Mouse (Mus musculus) frontal cortex, adult (tissue): ENCODE measurements around the gene Atp1a3.
A peak's percentile ranks its signal among the peaks of the same experiment; 100 is the strongest.
"Not testable (repeated sequence)": the region's sequence is repeated elsewhere in the genome, so short reads cannot be mapped to it uniquely, and the experiment has no call there.

Source experiments
- ATAC-seq: cut with Nextera tagmentation; 2 replicates; pipeline ENCODE4 v1.9.2; 2017; ENCODE audit warnings: mild to moderate bottlenecking, moderate library complexity, mixed read lengths; ENCODE audit not compliant: low TSS enrichment

Gene Atp1a3

DNA sequence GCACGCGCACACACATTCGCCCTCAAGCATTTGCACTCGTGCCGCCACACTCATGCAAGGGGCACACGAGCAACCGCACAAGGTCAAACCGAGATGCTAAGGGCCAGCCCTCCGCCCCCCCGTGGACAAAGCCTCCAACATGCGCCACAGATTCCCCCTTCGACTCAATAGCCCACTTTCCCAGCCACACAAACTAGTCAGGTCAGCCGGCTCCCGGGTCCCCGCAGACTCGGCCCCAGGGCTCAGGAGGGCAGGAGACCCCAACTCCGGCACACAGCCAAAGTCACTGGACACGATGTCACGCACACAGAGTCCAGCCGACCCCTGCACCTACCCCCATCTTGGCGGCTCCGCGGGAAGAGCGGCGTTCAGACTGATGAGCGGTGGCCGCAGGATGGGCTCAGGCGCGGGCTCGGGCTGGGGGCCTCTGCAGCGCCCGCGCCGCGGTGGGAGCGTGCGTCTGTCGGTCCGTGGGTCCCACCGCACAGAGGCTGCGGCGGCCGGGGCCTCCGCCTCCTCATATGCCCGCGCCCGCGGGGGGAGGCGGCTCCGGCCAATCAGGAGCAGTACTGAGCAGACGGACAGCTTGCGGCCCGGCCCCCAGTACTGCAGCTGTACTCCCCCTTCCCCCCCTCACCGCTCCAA, at the start of gene Atp1a3:
TSS of gene Atp1a3 (minus strand) at position 538 of the 645 bp plus-strand sequence.
- peak; percentile 22 for ATAC-seq

DNA sequence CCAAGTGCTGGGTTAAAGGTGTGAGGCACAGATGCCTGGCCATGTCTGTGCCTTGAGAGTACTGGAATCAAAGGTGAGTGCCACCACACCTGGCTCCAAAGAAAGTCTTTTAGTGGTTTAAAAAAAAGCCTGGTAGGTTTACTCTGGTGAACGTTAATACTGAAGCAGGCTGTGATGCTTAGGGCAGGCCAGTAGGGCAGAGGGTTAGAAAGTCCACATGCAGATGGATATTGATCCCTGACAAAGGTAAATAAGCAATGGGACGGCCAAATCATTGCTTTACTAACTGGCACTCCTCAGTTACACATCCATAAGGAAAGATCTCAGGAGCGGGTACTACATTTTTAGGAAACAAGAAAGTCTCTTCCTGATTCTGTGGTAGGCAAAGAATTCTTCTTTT, 46.8 kb upstream of the Atp1a3 start:
- ATAC-seq, result no peak

DNA sequence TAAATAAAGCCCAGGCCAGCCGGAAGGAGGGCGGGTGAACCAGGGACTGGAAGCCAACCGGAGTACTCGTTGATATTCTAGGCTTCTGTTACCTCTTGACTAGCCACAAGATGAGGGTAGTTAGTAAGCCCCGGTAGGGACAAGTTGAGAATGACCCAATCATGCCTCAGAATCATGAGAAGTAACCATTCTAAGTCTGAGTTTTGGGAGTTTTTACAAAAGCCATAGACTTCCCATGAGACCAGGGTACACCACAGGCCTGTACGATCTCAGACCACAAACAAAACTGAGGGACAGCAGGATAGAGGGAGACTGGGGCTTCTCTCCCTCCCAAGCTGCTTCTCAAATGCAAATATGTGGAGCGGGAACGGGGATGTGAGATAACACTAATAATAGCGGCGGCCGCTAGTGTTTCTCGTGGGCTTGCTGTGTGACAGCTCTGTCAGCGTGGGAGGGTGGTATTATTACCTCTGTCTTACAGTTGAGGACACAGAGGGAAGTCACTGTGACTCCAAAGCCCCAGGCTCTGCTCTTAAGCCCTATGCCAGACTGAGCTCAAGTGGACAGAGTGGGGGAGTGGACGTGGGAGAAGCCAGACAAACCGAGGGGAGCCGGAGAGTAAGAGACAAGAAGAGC, 43.7 kb upstream of the Atp1a3 start:
- ATAC-seq, result peak; percentile 18; the same call in 1 of the 2 replicates

DNA sequence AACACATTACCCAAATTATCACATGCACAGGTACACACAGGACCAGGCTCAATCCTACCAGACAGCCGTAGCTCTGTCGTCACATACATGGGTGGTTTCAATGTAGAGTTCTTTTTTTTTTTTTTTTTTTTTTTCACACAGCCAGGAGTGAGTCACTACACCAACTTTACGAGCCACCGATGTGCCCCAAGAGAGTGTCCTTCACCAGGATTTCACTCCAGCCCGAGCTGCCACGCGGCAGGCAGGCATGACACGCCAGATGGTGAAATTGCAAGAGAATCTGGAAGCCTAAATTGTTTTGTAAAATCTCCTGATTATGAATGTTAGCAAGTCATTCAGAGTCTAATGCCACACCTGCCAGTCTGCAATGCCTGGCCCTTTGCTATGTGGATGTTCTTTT, 41.6 kb upstream of the Atp1a3 start:
- peak; percentile 44; the same call in 1 of the 2 replicates for ATAC-seq

DNA sequence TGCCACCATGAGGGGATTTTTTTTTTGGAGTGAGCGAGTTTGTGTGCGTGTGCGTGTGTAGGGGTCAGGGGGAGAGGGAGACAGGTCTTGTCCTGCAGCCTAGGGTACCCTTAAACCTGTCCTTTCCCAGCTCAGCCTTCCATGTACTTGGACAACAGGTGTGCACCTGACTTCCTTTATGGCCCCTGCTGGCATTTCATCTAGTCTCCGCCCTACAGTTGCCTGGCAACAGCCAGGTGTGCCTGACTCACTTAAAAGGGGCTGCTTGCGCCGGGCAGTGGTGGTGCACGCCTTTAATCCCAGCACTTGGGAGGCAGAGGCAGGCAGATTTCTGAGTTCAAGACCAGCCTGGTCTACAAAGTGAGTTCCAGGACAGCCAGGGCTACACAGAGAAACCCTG, 38.8 kb upstream of the Atp1a3 start:
- ATAC-seq, result not testable (repeated sequence)

DNA sequence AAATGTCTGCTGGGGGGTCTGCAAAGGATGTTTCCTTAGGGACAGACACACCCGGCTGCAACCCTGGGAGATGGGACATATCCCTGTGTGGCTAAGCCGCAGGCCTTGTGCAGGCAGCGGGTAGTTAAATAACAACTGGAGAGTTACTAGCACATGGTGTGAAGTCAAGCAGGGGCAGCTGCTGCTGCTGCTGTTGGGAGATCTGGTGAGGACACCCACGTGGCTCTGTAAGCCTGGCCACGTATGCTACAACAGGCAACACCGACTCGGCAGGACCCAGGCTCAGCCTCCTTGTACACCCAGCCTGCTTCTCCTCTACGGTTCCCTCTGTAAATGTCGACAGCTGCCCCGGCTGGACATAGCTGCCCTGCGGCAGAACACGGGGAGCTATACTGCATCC, 36.2 kb upstream of the Atp1a3 start:
- ATAC-seq, result peak; percentile 64; the same call in 1 of the 2 replicates

DNA sequence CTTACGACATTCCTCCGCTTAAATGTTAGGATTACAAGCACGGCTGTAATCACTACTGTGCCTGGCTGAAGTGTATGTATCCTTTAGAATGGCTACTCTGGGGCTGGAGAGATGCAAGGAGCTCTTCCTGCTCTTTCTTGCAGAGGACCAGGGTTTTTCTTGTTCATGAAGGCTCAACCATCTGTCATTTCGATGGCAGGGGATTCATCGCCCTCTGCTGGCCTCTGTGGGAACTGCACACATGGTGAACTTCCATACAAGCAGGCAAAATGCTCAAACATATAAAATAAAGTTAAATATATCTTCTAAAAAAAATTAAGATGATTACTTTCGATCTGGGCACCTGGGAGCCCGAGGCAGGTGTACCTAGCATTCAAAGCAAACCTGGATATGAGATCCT, 30.2 kb upstream of the Atp1a3 start:
- ATAC-seq, result no peak; the same call in 1 of the 2 replicates

DNA sequence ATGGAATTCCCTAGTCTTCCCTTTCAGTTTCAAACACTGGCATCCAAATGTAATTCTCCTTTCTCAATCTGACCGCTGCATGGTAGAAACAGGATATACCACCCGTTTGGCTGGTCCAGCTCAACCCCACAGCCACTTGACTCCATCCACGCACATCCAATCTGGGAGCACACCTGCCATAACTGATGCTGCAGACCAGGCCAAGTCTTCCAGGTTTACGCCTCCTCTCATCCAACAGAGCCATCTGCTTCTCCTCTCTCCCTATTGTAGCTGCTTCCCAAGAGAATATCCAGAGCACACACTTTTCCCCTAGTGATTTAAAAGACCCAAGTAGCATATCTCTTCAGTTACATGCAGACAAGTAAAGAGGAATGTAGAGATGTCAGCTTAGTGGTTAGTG, 29.0 kb upstream of the Atp1a3 start:
- ATAC-seq, result peak; percentile 55

DNA sequence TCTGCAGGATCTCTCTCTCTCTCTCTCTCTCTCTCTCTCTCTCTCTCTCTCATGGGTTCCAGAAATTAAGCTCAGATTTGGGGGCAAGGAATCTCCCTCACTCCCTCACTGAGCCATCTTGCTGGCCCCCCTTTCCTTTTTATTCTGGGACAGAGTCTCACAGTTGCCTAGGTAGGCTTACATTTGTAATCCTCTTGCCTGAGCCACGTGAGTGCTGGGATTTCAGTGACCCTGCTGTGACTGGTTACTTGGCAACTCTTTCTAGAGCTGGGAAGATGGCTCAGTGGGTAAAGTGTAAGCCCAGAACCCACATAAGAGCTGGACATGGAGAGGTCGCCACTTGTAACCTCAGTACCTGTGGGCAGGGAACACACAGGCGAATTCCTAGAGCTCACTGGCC, 25.8 kb upstream of the Atp1a3 start:
- ATAC-seq, result no peak

DNA sequence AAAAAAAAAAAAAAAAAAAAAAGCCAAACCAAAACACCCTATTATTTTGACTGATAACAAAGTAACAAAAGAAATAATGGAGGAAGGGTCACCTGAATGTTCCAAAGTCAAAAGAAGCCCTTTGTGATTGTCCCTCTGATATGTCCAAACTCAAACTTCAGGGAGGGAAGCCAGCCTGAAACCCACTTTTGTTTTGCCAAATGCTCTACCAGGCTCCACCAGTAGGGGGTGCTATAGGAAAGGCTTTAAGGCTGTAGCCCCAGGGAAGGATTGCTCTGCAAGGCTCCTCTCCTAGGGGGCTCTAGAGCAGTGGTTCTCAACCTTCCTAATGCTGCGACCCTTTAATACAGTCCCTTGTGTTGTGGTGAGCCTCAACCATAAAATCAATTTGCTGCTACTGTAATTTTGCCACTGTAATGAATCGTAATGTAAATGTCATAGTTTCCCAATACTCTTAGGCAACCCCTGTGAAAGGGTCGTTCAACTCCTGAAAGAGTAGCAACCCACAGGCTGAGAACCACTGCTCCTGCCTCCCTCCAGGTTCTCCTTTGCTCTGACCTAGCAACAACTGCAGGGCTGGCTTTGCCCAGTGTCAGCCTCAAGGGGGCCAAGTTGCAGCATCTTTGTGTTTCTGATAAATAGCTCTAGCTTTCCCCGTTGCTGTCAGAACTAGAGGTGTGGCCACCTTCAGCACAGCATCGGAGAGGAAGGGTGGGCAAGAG, 24.4 kb upstream of the Atp1a3 start:
- ATAC-seq, result no peak

DNA sequence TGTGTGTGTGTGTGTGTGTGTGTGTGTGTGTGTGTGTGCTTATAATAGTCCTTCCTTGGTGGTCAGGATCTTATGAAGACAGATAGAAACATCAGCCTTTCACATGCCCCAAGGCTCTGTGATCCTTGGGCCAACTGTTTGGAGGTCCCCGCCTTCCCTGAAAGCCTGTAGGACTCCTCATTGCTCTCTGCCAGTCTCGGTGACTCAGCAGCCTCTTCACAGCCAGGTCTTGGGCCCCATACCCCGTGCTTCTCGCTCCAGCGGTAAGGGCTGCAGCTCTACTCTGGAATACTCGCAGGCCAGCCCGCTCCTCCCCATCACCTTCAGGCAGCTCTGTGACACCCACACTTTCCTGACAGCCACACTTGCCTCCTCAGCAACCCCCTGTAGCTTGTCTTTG, 20.7 kb upstream of the Atp1a3 start:
- ATAC-seq, result peak; percentile 25; the same call in 1 of the 2 replicates

DNA sequence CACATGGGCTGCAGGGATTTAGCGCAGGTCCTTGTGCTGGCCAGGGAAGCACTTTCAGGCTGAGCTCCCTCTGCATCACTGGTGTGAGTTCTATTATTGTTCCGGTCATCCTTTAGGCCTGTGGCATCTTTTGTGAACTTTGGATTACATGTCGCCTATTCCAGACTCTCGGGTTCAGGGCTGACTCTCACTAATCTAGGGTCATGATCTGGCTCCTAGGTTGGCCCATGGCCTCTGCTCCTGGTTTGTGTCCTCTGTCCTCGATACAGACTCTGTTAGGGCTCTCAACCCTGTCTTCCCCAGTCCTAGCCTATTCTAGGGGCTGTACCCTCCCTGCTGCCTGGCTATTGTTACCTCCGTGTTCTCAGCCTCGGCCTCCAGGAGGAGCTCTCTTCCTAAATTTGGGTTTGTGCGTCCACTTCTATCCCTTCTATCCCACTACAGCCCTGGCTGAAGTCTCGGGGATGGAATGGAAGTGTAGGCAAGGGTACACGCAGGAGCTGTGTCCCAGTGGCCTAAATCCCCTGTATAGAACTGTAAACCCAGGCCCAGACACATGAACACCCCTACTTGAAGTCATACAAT, 20.2 kb upstream of the Atp1a3 start:
- peak; percentile 36; the same call in 1 of the 2 replicates for ATAC-seq

DNA sequence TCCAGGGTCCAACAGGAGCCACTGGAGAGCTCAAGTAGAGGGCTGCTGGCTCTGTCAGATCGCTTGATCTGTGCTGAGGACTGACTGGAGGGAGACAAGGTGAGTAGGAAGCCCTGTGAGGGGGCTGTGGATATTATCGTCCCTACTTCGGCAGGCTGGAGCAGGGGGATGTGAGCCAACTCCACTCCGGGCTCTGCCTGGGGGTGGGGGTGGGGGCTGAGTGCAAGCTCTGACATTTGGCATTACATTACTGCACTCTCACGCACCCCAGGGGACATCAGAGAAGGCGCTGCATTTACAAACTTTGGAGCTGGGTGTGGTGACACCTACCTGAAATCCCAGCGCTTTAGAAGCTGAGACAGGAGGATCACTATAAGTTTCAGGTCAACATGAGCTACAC, 5.8 kb upstream of the Atp1a3 start:
- ATAC-seq, result no peak

DNA sequence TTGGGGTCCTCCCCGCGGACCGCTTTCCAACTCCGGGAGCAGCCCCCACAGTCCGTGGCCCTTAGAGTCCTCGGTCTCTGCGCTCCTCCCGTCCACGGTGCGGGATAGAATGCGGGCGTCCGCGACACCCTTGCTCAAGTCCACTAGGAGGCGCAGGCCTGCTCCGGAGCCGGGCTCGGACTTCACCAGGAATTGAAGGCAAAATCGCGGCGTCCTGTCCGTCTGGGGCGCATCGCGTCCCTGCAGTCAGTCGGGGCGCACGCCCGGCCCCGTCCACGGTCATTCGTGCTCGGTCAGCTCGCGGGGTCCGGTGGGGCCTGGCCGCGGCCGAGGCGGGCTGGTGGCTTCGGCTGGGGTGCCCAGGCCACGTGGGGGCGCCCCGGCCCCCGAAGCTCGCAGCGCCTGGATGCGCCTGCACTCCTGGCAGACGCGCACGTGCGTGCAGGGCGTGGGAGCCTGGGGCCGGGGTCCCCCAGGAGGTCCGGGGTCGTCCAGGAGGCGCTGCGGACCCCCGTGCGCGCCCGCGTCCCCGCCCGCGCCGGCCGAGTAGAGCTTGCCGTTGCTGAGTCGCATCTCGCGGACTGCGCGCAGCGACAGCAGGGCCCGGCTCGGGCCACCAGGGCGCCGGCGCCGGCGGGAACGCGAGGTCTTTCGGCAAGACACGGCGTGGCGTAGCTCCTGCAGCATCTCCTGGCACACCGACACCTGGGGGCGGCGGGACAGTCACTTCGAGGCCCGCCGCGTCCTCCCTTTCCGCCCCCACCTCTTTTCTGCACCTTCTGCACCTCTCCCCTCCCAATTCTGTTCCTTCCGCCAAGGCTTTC, 4.5 kb upstream of the Atp1a3 start:
- peak; percentile 10; the same call in 1 of the 2 replicates for ATAC-seq

DNA sequence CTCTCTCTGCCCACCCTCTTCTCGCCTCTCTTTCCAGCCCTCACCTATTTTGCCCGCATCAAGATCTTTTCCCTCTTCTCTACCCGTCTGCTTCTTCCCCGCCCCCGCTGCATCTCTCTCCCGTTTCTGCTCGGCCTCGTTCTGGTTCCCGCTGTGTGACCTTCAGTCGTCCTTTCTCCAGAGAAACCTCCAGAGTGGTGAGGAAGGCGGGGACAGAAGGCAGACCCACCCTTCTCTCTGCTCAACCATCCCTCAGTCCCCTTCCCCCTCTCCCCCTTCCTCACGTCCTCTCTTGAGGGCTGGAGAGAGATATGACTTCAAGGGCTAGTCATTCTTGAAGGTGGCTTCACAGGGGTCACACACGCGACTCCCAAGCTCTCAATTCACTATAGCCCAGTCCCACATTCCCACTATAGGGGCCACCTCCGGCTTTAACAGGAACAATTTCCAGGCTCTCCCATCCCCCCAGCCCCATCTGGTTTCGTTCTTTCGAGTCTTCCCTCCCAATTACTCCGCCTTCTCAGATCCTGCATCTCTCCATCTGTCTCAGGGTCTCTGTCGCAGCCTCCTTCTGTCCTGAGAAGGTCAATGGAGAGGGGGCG, 3.4 kb upstream of the Atp1a3 start:
- no peak for ATAC-seq

DNA sequence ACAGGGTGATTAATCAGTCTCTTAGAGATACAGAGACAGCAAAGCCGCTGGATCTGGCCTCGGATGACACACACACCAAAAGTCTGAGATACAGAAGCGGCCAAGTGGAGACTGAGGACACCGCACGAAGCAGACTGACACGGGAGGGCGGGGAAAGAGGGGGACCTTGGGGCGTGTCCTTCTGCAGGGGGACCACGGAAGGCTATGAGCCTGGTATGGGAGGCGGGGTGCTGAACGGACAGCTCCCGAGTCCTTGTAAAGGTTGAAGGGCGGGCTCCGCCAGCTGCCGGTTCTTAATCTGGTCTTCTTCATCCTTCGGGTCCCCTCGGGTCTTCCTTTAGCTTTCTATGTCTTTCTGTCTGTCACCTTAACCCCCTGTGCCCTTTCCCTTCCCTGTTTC, 2.9 kb upstream of the Atp1a3 start:
- ATAC-seq, result no peak

DNA sequence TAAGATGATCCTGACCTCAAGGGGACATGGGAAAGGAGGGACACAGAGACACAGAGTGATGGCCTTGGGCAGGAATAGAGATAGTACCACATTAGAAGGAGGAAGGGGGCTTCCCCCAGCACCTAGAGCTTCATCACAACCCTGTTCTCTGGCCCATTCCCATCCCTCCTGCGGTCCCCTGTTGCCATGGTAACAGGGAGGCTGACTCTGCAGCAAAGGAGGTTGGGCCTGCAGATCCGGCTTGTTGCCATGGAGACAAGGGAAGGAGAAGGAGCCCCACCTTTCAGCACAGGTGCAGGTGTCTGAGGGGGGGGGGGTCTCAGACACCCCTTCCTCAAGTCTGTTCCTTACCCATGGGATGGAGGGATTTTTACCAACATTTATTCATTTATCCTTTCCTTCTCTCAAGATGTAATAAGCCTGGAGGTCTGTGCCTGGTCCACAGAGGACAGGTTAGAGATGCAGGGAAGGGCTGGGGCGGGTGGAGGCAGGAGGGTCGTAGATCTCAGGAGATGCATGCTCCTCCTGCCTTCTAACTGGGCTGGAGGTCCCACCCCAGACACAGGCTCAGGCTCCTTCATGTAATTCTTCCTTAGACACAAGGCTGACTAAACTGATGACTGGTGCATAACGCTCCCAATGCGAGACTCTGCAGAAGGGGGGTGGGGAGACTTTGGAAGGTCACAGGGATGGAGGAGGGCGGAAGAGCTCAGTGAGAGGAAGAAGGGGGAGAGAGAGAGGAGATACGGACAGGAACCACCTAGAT, 2.0 kb upstream of the Atp1a3 start:
- ATAC-seq, result no peak

DNA sequence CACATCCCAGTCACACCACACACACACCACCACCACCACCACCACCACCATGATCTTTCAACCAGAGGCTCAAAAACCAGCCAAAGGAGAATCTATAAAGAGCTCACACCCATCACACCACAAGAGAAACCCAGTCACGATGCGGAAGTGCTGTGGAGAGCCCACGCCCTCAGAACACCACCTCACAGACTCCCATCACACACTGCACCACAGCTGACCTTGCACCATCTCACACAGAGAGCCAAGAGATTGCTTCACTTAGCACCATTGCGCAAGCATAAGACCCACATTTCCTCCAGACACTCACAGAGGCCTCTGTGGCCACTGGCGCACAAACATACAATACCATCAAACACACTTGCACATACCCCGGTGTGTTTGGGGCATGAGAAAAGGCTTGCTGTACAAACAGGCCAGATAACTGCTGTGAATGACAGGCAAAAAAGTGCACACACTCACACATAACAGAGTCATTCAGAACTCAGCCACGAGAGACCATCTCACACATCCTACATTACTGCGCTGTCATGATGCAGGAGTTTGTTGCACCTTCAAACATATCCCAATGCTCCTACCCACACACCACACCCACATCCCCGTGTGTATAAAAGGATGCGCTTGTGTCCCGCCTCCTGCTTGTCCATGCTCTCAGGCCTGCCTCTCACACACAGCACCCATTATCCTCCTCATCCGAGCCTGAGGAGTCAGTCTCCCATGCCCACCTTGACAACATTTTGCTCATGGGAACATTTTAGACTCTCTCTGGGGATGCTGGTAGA, 1.0 kb upstream of the Atp1a3 start:
- peak; percentile 34 for ATAC-seq

DNA sequence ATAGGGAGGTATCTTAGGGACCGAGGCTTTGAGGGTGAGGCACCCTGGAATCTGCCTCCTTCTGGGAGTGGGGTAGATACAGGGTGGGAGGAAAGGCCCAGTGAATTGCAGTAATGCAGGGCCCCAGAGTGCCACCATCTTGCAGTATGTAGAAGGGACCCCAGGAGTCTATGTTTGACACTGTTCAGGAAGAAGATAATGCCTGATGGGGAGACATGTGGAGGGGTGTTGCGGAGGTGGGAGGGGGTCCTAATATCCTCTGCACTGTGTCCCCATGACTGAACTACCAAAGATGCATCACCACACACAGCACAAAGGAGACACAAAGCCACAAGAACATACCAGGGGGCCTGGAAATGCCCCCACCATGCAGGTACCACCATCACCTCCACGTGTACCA, 413 bp upstream of the Atp1a3 start:
- no peak for ATAC-seq

DNA sequence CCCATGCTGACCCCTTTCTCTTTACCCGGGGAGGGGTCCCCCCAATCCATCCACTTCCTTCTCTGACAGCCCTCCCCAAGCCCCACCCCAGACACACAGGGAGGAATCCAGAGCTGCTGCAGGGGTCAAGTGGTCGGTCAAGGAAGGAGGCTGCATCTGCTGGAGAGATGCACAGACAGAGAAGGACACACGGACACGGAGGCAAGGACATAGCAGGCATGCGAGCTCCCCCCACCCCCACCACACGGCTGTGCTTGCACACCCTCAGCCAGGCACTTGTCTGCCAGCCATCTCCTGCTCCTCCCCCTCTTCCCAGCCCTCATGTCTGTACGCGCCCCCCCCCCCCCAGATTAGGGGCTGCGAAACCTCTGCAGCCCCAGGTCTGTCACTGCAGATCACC, 952 bp downstream of the Atp1a3 start:
- no peak for ATAC-seq
